Mouse (Mus musculus) left cerebral cortex, adult 9 months (tissue): Measurements from ENCODE around the gene Olfr250.
"Not testable (repeated sequence)": the region's sequence is repeated elsewhere in the genome, so short reads cannot be mapped to it uniquely, and the experiment has no call there.

Source experiments
- DNase-seq, 2 experiments: peaks; one replicate each; pipeline ENCODE4 v3.0.0; 2022; ENCODE audit warnings: low spot score in 2 of 2

Olfr250 gene

GRCm38 (mm10) chr9:38366596-38366995 is at the start of gene Olfr250:
Gene Olfr250, plus strand, starts transcription at chr9:38366896.
- DNase-seq: no peak

GRCm38 (mm10) chr9:38328760-38329159 is 37.9 kb upstream of the Olfr250 start, which contains the start of gene Olfr25:
Gene Olfr25, plus strand, starts transcription at chr9:38329060.
- DNase-seq: no peak

GRCm38 (mm10) chr9:38348111-38348510 is 18.6 kb upstream of the Olfr250 start, which contains the start of gene Olfr898:
Gene Olfr898, plus strand, starts transcription at chr9:38348411.
- DNase-seq: no peak

- DNase-seq: no peak
Measured at GRCm38 (mm10) chr9:38376786-38377185, 10.1 kb downstream of the Olfr250 start, which contains the start of gene Olfr251. Gene Olfr251, plus strand, starts transcription at chr9:38377086.

- DNase-seq: no peak
Measured at GRCm38 (mm10) chr9:38401398-38401797, 34.7 kb downstream of the Olfr250 start, which contains the start of gene Olfr147. Gene Olfr147, plus strand, starts transcription at chr9:38401698.

- DNase-seq: not testable (repeated sequence)
Measured at GRCm38 (mm10) chr9:38407502-38407901, 40.8 kb downstream of the Olfr250 start.

GRCm38 (mm10) chr9:38413502-38413901 is 46.8 kb downstream of the Olfr250 start:
- DNase-seq: not testable (repeated sequence)
